ENCODE assay signal across 9 mouse cellular contexts in genomic region chr16:91716927-91717349, GRCm38 (mm10). TPM values are rescaled to one million over a fixed set of nuclear protein-coding genes. Genes with fewer than 3 reads are reported as not detected.
A peak's percentile ranks its signal among the peaks of the same experiment; 100 is the strongest.
DNase-seq lines count a peak whose midpoint lies in the region; ATAC-seq and TF ChIP-seq lines count a peak whose summit lies in the region.
"Had no signal": no experiment of that assay in that cellular context is flagged by ENCODE, and none has a peak within 500 bp of the region (broad histone marks: within the 10 kb centered on the region; RNA-seq: fewer than 3 reads in every experiment).

No protein-coding gene starts in this region.

- H3K9ac ChIP-seq in heart, adult 2 months (ENCODE audit: low read depth, low read length): no peak overlapping the region
- H3K9ac ChIP-seq in intestine, postnatal 0 days (ENCODE audit: low read depth, low read length): no peak overlapping the region
- no peak overlapping the region for H3K9ac ChIP-seq in hindbrain, postnatal 0 days (replicated peaks; ENCODE audit: low read length)
- no peak overlapping the region for H3K9ac ChIP-seq in midbrain, embryonic 16.5 days (ENCODE audit: low read depth, low read length)
- H3K9ac ChIP-seq: hindbrain, embryonic 14.5 days had no signal

- intact Hi-C loops in gastrocnemius, postnatal 14 days (cut with DNase I; ENCODE audit: low total_unique reads): no loop called here
- intact Hi-C loops in gastrocnemius, postnatal 36 days (cut with DNase I): no loop called here
- intact Hi-C loops in heart, adult 2 months (cut with DNase I): no loop called here

- no peak overlapping the region for H3K4me2 ChIP-seq in intestine, postnatal 0 days (replicated peaks; ENCODE audit: low read depth)
- H3K4me2 ChIP-seq in hindbrain, postnatal 0 days (ENCODE audit: low read depth, low read length): no peak overlapping the region
- no peak overlapping the region for H3K4me2 ChIP-seq in midbrain, embryonic 16.5 days (ENCODE audit: low read length)
- H3K4me2 ChIP-seq: hindbrain, embryonic 14.5 days had no signal

- peaks cover 2% of the 10 kb centered on the region; the same call in 1 of the 2 replicates for H3K79me2 ChIP-seq in heart, adult 2 months (replicated peaks; ENCODE audit: control insufficient read depth, insufficient read depth, low read length)

- H3K9me3 ChIP-seq in intestine, postnatal 0 days (ENCODE audit: control insufficient read depth): no peaks in the 10 kb centered on the region
- no peaks in the 10 kb centered on the region for H3K9me3 ChIP-seq in hindbrain, postnatal 0 days (ENCODE audit: low read length)
- no peaks in the 10 kb centered on the region for H3K9me3 ChIP-seq in midbrain, embryonic 16.5 days (replicated peaks; ENCODE audit: control insufficient read depth, low read length, poor library complexity, severe bottlenecking)

- no peaks in the 10 kb centered on the region for H3K36me3 ChIP-seq in heart, adult 2 months (ENCODE audit: control insufficient read depth, insufficient read depth, low read length)
- H3K36me3 ChIP-seq in intestine, postnatal 0 days (ENCODE audit: control insufficient read depth, insufficient read depth): peaks cover 41% of the 10 kb centered on the region
- peaks cover 16% of the 10 kb centered on the region; the same call in 1 of the 2 replicates for H3K36me3 ChIP-seq in hindbrain, postnatal 0 days (ENCODE audit: insufficient read depth, low read length)
- H3K36me3 ChIP-seq in midbrain, embryonic 16.5 days (ENCODE audit: control insufficient read depth, insufficient read depth, low read length): peaks cover 23% of the 10 kb centered on the region

- no peak for ATAC-seq in intestine, postnatal 0 days
- ATAC-seq in hindbrain, postnatal 0 days: no peak
- ATAC-seq in midbrain, embryonic 16.5 days: no peak

- TF ChIP-seq POLR2A in heart, adult 2 months (IDR thresholded peaks at IDR 0.05; ENCODE audit: insufficient read depth, low read depth, low read length): no peak

- peak; percentile 48 for TF ChIP-seq CTCF in heart, adult 2 months (IDR thresholded peaks at IDR 0.05)
- TF ChIP-seq CTCF in intestine, postnatal 0 days (IDR thresholded peaks at IDR 0.05; ENCODE audit: low read depth): peak; percentile 31
- no peak for TF ChIP-seq CTCF in hindbrain, postnatal 0 days (IDR thresholded peaks at IDR 0.05; ENCODE audit: low read depth)

- H3K27ac ChIP-seq in heart, adult 2 months: no peak overlapping the region
- H3K27ac ChIP-seq in intestine, postnatal 0 days (ENCODE audit: low read depth, low read length): no peak overlapping the region
- H3K27ac ChIP-seq in hindbrain, postnatal 0 days: no peak overlapping the region
- no peak overlapping the region for H3K27ac ChIP-seq in midbrain, embryonic 16.5 days (ENCODE audit: low read length)
- H3K27ac ChIP-seq: hindbrain, embryonic 14.5 days had no signal

- no peaks in the 10 kb centered on the region for H3K27me3 ChIP-seq in heart, adult 2 months (ENCODE audit: control insufficient read depth, insufficient read depth, low read length)
- H3K27me3 ChIP-seq in intestine, postnatal 0 days (replicated peaks; ENCODE audit: control insufficient read depth, insufficient read depth, low read length): no peaks in the 10 kb centered on the region
- H3K27me3 ChIP-seq in hindbrain, postnatal 0 days (ENCODE audit: insufficient read depth, low read length): no peaks in the 10 kb centered on the region
- no peaks in the 10 kb centered on the region for H3K27me3 ChIP-seq in midbrain, embryonic 16.5 days (ENCODE audit: control insufficient read depth, insufficient read depth, low read depth, low read length)

- peaks cover 4% of the 10 kb centered on the region for H3K4me1 ChIP-seq in heart, adult 2 months (ENCODE audit: control insufficient read depth, insufficient read depth, low read length)
- H3K4me1 ChIP-seq in intestine, postnatal 0 days (replicated peaks; ENCODE audit: control insufficient read depth, insufficient read depth, low read length): no peaks in the 10 kb centered on the region
- H3K4me1 ChIP-seq in hindbrain, postnatal 0 days (ENCODE audit: insufficient read depth, low read length): no peaks in the 10 kb centered on the region
- H3K4me1 ChIP-seq in midbrain, embryonic 16.5 days (ENCODE audit: control insufficient read depth, insufficient read depth, low read length): no peaks in the 10 kb centered on the region

- 46% methylated on average over 11 of the region's 11 CpGs for whole genome bisulfite sequencing in heart, adult 2 months
- 72% methylated on average over 11 of the region's 11 CpGs for WGBS in intestine, postnatal 0 days
- 78% methylated on average over 11 of the region's 11 CpGs for WGBS in hindbrain, postnatal 0 days
- WGBS in midbrain, embryonic 16.5 days: 83% methylated on average over 11 of the region's 11 CpGs

- DNase-seq in gastrocnemius, postnatal 14 days: peak; percentile 23
- DNase-seq in gastrocnemius, postnatal 36 days: no peak
- peak; percentile 67 to 72 for DNase-seq in heart, adult 2 months
- peak; percentile 68 to 89 for DNase-seq in spleen, postnatal 10 days (ENCODE audit: low spot score in 2 of 2)
- DNase-seq in cerebellum, adult 11-12 months: no peak
- no peak for DNase-seq in hindbrain, postnatal 0 days (ENCODE audit: low spot score)

- peak; percentile 63; the same call in 1 of the 2 replicates for TF ChIP-seq EP300 in heart, adult 2 months (IDR thresholded peaks at IDR 0.05; ENCODE audit: insufficient read depth, low read depth, low read length)

- no peak overlapping the region for H3K4me3 ChIP-seq in heart, adult 2 months
- H3K4me3 ChIP-seq in intestine, postnatal 0 days (ENCODE audit: low read depth, low read length): no peak overlapping the region
- no peak overlapping the region for H3K4me3 ChIP-seq in hindbrain, postnatal 0 days (ENCODE audit: low read length)
- no peak overlapping the region for H3K4me3 ChIP-seq in midbrain, embryonic 16.5 days (ENCODE audit: low read depth, low read length)

RNA-seq across cellular contexts. Expression of gene Cryzl1, which starts 11.8 kb away (rescaled TPM):
- total RNA-seq in gastrocnemius, postnatal 14 days (2021): 10 to 100 TPM; 13.3 to 13.8 TPM
- total RNA-seq in gastrocnemius, postnatal 36 days (2021): 10 to 100 TPM; 12.7 to 17.0 TPM
- total RNA-seq in heart, adult 2 months (2021): 10 to 100 TPM; 22.2 to 26.0 TPM
- 19.2 and 37.5 TPM in 2 replicates for polyA plus RNA-seq in heart, adult 2 months (2012; rRNA removed)
- 36.3 and 42.2 TPM in 2 replicates for polyA plus RNA-seq in intestine, postnatal 0 days (2015; fragmentation: Nextera tagmentation; extraction: Ambion mirVana)
- 28.4 and 67.3 TPM in 2 replicates for total RNA-seq in hindbrain, postnatal 0 days (2014; rRNA removed)
- 88.0 and 101 TPM in 2 replicates for polyA plus RNA-seq in hindbrain, postnatal 0 days (2015; fragmentation: Nextera tagmentation; extraction: Ambion mirVana)
- 114 and 121 TPM in 2 replicates for polyA plus RNA-seq in midbrain, embryonic 16.5 days (2015; fragmentation: Nextera tagmentation; extraction: Ambion mirVana)

RNA-seq across cellular contexts. Expression of gene Itsn1, which starts 12.1 kb away (rescaled TPM):
- 10 to 100 TPM; 45.6 to 52.0 TPM for total RNA-seq in gastrocnemius, postnatal 14 days (2021)
- total RNA-seq in gastrocnemius, postnatal 36 days (2021): 10 to 100 TPM; 49.7 to 69.7 TPM
- 10 to 100 TPM; 45.1 to 46.7 TPM for total RNA-seq in heart, adult 2 months (2021)
- polyA plus RNA-seq in heart, adult 2 months (2012; rRNA removed): 35.8 and 48.5 TPM in 2 replicates
- 6.2 and 6.5 TPM in 2 replicates for polyA plus RNA-seq in intestine, postnatal 0 days (2015; fragmentation: Nextera tagmentation; extraction: Ambion mirVana)
- 65.1 and 69.5 TPM in 2 replicates for total RNA-seq in hindbrain, postnatal 0 days (2014; rRNA removed)
- polyA plus RNA-seq in hindbrain, postnatal 0 days (2015; fragmentation: Nextera tagmentation; extraction: Ambion mirVana): 33.6 and 34.8 TPM in 2 replicates
- 60.7 and 63.5 TPM in 2 replicates for polyA plus RNA-seq in midbrain, embryonic 16.5 days (2015; fragmentation: Nextera tagmentation; extraction: Ambion mirVana)

RNA-seq across cellular contexts. Expression of gene Donson, which starts 28.4 kb away (rescaled TPM):
- 1 to 10 TPM; 1.6 to 1.8 TPM for total RNA-seq in gastrocnemius, postnatal 14 days (2021)
- total RNA-seq in gastrocnemius, postnatal 36 days (2021): 1 to 10 TPM; 1.2 to 1.5 TPM
- 1 to 10 TPM; 3.9 to 4.9 TPM for total RNA-seq in heart, adult 2 months (2021)
- polyA plus RNA-seq in heart, adult 2 months (2012; rRNA removed): 2.4 and 5.8 TPM in 2 replicates
- polyA plus RNA-seq in intestine, postnatal 0 days (2015; fragmentation: Nextera tagmentation; extraction: Ambion mirVana): 6.2 and 6.7 TPM in 2 replicates
- 20.4 and 24.2 TPM in 2 replicates for total RNA-seq in hindbrain, postnatal 0 days (2014; rRNA removed)
- 15.3 and 15.7 TPM in 2 replicates for polyA plus RNA-seq in hindbrain, postnatal 0 days (2015; fragmentation: Nextera tagmentation; extraction: Ambion mirVana)
- 19.2 and 20.4 TPM in 2 replicates for polyA plus RNA-seq in midbrain, embryonic 16.5 days (2015; fragmentation: Nextera tagmentation; extraction: Ambion mirVana)

Comparison
In these comparisons a context has a peak if more than half of its experiments do, and no peak if none do; other contexts are left out.
1. DNase-seq: peak in gastrocnemius, postnatal 14 days (single experiment), heart, adult 2 months (2 of 2) and spleen, postnatal 10 days (2 of 2); none in gastrocnemius, postnatal 36 days (0 of 2), cerebellum, adult 11-12 months (single experiment) and hindbrain, postnatal 0 days (single experiment).